In genomic region chr14:14869239-14869638, GRCm38 (mm10) we compare ENCODE assay signal across 32 mouse cellular contexts.
DNase-seq lines count a peak whose midpoint lies in the region; ATAC-seq and TF ChIP-seq lines count a peak whose summit lies in the region.
"Had no signal": no experiment of that assay in that cellular context is flagged by ENCODE, and none has a peak within 500 bp of the region (broad histone marks: within the 10 kb centered on the region; RNA-seq: fewer than 3 reads in every experiment).

No protein-coding gene starts in this region.

- TF ChIP-seq RAD21 in CH12.LX (IDR thresholded peaks at IDR 0.05; ENCODE audit: low read depth, low read length): no peak

- dilution Hi-C loops in CH12.LX (cut with MboI; ENCODE audit: extremely low pct_ligation_motif_present, extremely low pct_unique_long_range_greater_than_20kb, low sequenced_read_pairs): no loop called here

- in situ Hi-C loops in CH12.LX (cut with MboI; ENCODE audit: low pct_ligation_motif_present, low pct_unique_long_range_greater_than_20kb, low sequenced_read_pairs): no loop called here

- H3K27me3 ChIP-seq in heart, embryonic 11.5 days (ENCODE audit: control insufficient read depth, insufficient read depth, low read length): no peaks in the 10 kb centered on the region
- H3K27me3 ChIP-seq in CH12.LX (replicated peaks): no peaks in the 10 kb centered on the region
- H3K27me3 ChIP-seq: embryonic facial prominence, embryonic 12.5 days; hindbrain, embryonic 15.5 days; midbrain, embryonic 15.5 days had no signal

- TF ChIP-seq CTCF in CH12.LX (conservative IDR thresholded peaks at IDR 0.05 in 1 of 2, IDR thresholded peaks at IDR 0.05 in 1 of 2; ENCODE audit: low read depth in 2 of 2, low read length in 2 of 2): no peak

- no peaks in the 10 kb centered on the region for H3K4me1 ChIP-seq in heart, embryonic 11.5 days (ENCODE audit: control insufficient read depth, insufficient read depth, low read length)
- no peaks in the 10 kb centered on the region for H3K4me1 ChIP-seq in CH12.LX (ENCODE audit: control insufficient read depth in 1 of 2, insufficient read depth in 2 of 2)
- H3K4me1 ChIP-seq: embryonic facial prominence, embryonic 12.5 days; hindbrain, embryonic 10.5 days; hindbrain, embryonic 15.5 days; midbrain, embryonic 15.5 days had no signal

- no peaks in the 10 kb centered on the region for H3K9me3 ChIP-seq in heart, embryonic 11.5 days (replicated peaks; ENCODE audit: control insufficient read depth, low read length)
- H3K9me3 ChIP-seq in CH12.LX (replicated peaks; ENCODE audit: low read length): peaks cover 2% of the 10 kb centered on the region
- H3K9me3 ChIP-seq: embryonic facial prominence, embryonic 12.5 days; heart, embryonic 10.5 days; hindbrain, embryonic 10.5 days; hindbrain, embryonic 15.5 days; midbrain, embryonic 15.5 days had no signal

- TF ChIP-seq EP300 in CH12.LX (IDR thresholded peaks at IDR 0.05; ENCODE audit: low read length): no peak

- ATAC-seq in heart, embryonic 11.5 days (replicated peaks; ENCODE audit: insufficient number of reproducible peaks, low FRiP score, low TSS enrichment): no peak
- peak; percentile 26; the same call in 1 of the 2 replicates for ATAC-seq in granulocyte monocyte progenitor cell, adult 5-6 weeks (replicated peaks; ENCODE audit: poor library complexity, severe bottlenecking)
- ATAC-seq: activated CD4-positive, CD25-positive, alpha-beta regulatory T cell, adult 4 months; forebrain, embryonic 14.5 days; inflammation-experienced regulatory T-cells, adult 6 months; midbrain, embryonic 15.5 days had no signal

- H3K9ac ChIP-seq in heart, embryonic 11.5 days (ENCODE audit: low read depth, low read length): no peak overlapping the region
- H3K9ac ChIP-seq in CH12.LX (ENCODE audit: insufficient read depth, low read depth): no peak overlapping the region
- H3K9ac ChIP-seq: embryonic facial prominence, embryonic 12.5 days; hindbrain, embryonic 15.5 days; liver, embryonic 14.5 days; lung, embryonic 14.5 days; midbrain, embryonic 15.5 days had no signal

- no peak overlapping the region for H3K27ac ChIP-seq in heart, embryonic 11.5 days (ENCODE audit: low read depth, low read length)
- H3K27ac ChIP-seq in CH12.LX (ENCODE audit: insufficient read depth, low read depth): no peak overlapping the region
- H3K27ac ChIP-seq: embryonic facial prominence, embryonic 12.5 days; heart, embryonic 10.5 days; hindbrain, embryonic 10.5 days; hindbrain, embryonic 15.5 days; liver, embryonic 14.5 days; midbrain, embryonic 15.5 days had no signal

- no peaks in the 10 kb centered on the region for H3K36me3 ChIP-seq in heart, embryonic 11.5 days (ENCODE audit: control insufficient read depth, insufficient read depth, low read length)
- H3K36me3 ChIP-seq in CH12.LX (replicated peaks in 1 of 2; ENCODE audit: control insufficient read depth in 1 of 2, insufficient read depth in 1 of 2, low read length in 1 of 2): no peaks in the 10 kb centered on the region
- H3K36me3 ChIP-seq: embryonic facial prominence, embryonic 12.5 days; heart, embryonic 10.5 days; hindbrain, embryonic 10.5 days; hindbrain, embryonic 15.5 days; midbrain, embryonic 15.5 days had no signal

- 58% methylated on average over 2 of the region's 2 CpGs for WGBS in heart, embryonic 11.5 days (ENCODE audit: insufficient replicate concordance)

- no peak for TF ChIP-seq POLR2A in CH12.LX (IDR thresholded peaks at IDR 0.05; ENCODE audit: low read depth, low read length)

- no peaks in the 10 kb centered on the region for H3K79me2 ChIP-seq in CH12.LX (replicated peaks; ENCODE audit: control insufficient read depth, extremely low read depth, insufficient read depth, poor library complexity, severe bottlenecking)

- H3K4me3 ChIP-seq in heart, embryonic 11.5 days (ENCODE audit: low read depth, low read length): no peak overlapping the region
- no peak overlapping the region for H3K4me3 ChIP-seq in CH12.LX (replicated peaks in 1 of 3; ENCODE audit: low read depth in 2 of 3, low read length in 2 of 3, poor library complexity in 1 of 3)
- H3K4me3 ChIP-seq: embryonic facial prominence, embryonic 12.5 days; gastrocnemius, adult 2 months; heart, embryonic 10.5 days; hindbrain, embryonic 10.5 days; hindbrain, embryonic 15.5 days; midbrain, embryonic 15.5 days had no signal

- no peak overlapping the region for H3K4me2 ChIP-seq in heart, embryonic 11.5 days
- no peak overlapping the region for H3K4me2 ChIP-seq in CH12.LX (ENCODE audit: insufficient read depth, low read depth, poor library complexity, severe bottlenecking)
- H3K4me2 ChIP-seq: embryonic facial prominence, embryonic 12.5 days; hindbrain, embryonic 15.5 days; lung, embryonic 14.5 days; midbrain, embryonic 15.5 days had no signal

- peak; percentile 12 to 49 for DNase-seq in heart, adult 9 months (ENCODE audit: low spot score in 2 of 2)
- DNase-seq in CH12.LX (ENCODE audit: extremely low read depth): peak; percentile 13
- DNase-seq in skeletal muscle tissue, adult 2 months (ENCODE audit: low read depth, low spot score): peak; percentile 18
- DNase-seq in adrenal gland, adult 18-20 months (ENCODE audit: low spot score in 2 of 2): no peak
- DNase-seq in kidney, postnatal 25 days: no peak
- DNase-seq: adrenal gland, adult 8-10 months; B cell, adult 2 months; cerebellum, adult 11 months; cerebellum, adult 9-10 months; cerebellum, postnatal 36 days; embryo, embryonic 11 days; gastrocnemius, adult 2 months; gastrocnemius, postnatal 36 days; kidney, adult 11 months; kidney, postnatal 14 days; layer of hippocampus, postnatal 36 days; liver; lung, embryonic 14.5 days; lung, postnatal 4 days; right cerebral cortex, adult 18-20 months; thymus, postnatal 4 days had no signal

TF ChIP-seq in CH12.LX, 34 proteins besides CTCF, POLR2A, EP300 and RAD21:
- TF ChIP-seq JUN (IDR thresholded peaks at IDR 0.05; ENCODE audit: insufficient read depth, low read depth, low read length) (no peak), ZMIZ1 (IDR thresholded peaks at IDR 0.05; ENCODE audit: low read depth, low read length) (no peak), ZKSCAN1 (IDR thresholded peaks at IDR 0.05; ENCODE audit: borderline replicate concordance, low read depth, low read length) (no peak), GABPA (IDR thresholded peaks at IDR 0.05; ENCODE audit: insufficient replicate concordance, low read depth, low read length) (no peak), SIN3A (IDR thresholded peaks at IDR 0.05; ENCODE audit: low read length) (no peak), HCFC1 (IDR thresholded peaks at IDR 0.05; ENCODE audit: low read depth, low read length) (no peak), TCF12 (IDR thresholded peaks at IDR 0.05; ENCODE audit: low read depth, low read length) (no peak), POLR2AphosphoS2 (IDR thresholded peaks at IDR 0.05; ENCODE audit: low read depth, low read length) (no peak), MAFK (IDR thresholded peaks at IDR 0.05; ENCODE audit: insufficient replicate concordance, low read length) (no peak), ZC3H11A (IDR thresholded peaks at IDR 0.05; ENCODE audit: low read depth, low read length) (no peak), CHD2 (IDR thresholded peaks at IDR 0.05; ENCODE audit: low read length) (no peak), MXI1 (IDR thresholded peaks at IDR 0.05; ENCODE audit: low read depth, low read length) (no peak), MAZ (IDR thresholded peaks at IDR 0.05; ENCODE audit: low read depth, low read length) (no peak), NELFE (IDR thresholded peaks at IDR 0.05; ENCODE audit: low read depth, low read length) (no peak), USF1 (IDR thresholded peaks at IDR 0.05; ENCODE audit: low read depth, low read length) (no peak), NRF1 (IDR thresholded peaks at IDR 0.05; ENCODE audit: low read depth, low read length) (no peak)

Comparison
In these comparisons a context has a peak if more than half of its experiments do, and no peak if none do; other contexts are left out.
1. DNase-seq: peak in heart, adult 9 months (2 of 2), CH12.LX (single experiment) and skeletal muscle tissue, adult 2 months (single experiment); none in adrenal gland, adult 18-20 months (0 of 2) and kidney, postnatal 25 days (0 of 2).